Mouse (Mus musculus) midbrain, embryonic 13.5 days (tissue): ENCODE results near the gene Daam1. TPM values are rescaled to one million over a fixed set of nuclear protein-coding genes. Genes with fewer than 3 reads are reported as not detected.

Experiments
- ATAC-seq: fragments of 200-750 bp; cut with Nextera tagmentation; 2 replicates; pipeline ENCODE4 v1.8.0; 2017; ENCODE audit warnings: mild to moderate bottlenecking, moderate TSS enrichment, moderate library complexity
- H3K27ac ChIP-seq: fragments of 300-500 bp; sonication (generic); 2 replicates; pipeline ENCODE4 v1.5.1; 2015; ENCODE audit warnings: inconsistent platforms, mild to moderate bottlenecking, moderate library complexity
- H3K27me3 ChIP-seq: fragments of 300-500 bp; sonication (generic); 2 replicates; pipeline ENCODE4 v1.6.1; 2015; ENCODE audit warnings: mild to moderate bottlenecking, inconsistent platforms
- H3K36me3 ChIP-seq: fragments of 300-500 bp; sonication (generic); 2 replicates; pipeline ENCODE4 v1.6.1; 2015; ENCODE audit warnings: mild to moderate bottlenecking, inconsistent platforms
- H3K4me1 ChIP-seq: fragments of 300-500 bp; sonication (generic); replicated peaks from 2 replicates; pipeline ENCODE4 v1.6.1; 2015; ENCODE audit warnings: inconsistent platforms
- H3K4me2 ChIP-seq: fragments of 300-500 bp; sonication (generic); replicated peaks from 2 replicates; pipeline ENCODE4 v1.6.1; 2015; ENCODE audit warnings: moderate library complexity, mild to moderate bottlenecking, inconsistent platforms
- H3K4me3 ChIP-seq: fragments of 300-500 bp; sonication (generic); replicated peaks from 2 replicates; pipeline ENCODE4 v1.5.1; 2015; ENCODE audit warnings: mild to moderate bottlenecking, inconsistent platforms
- H3K9ac ChIP-seq: fragments of 300-500 bp; sonication (generic); replicated peaks from 2 replicates; pipeline ENCODE4 v1.6.1; 2015; ENCODE audit warnings: mild to moderate bottlenecking, inconsistent platforms
- H3K9me3 ChIP-seq: fragments of 300-500 bp; sonication (generic); 2 replicates; pipeline ENCODE4 v1.6.1; 2016; ENCODE audit warnings: mild to moderate bottlenecking, inconsistent platforms
- WGBS: fragments of 180-500 bp; shearing (Covaris S2); methylation state at CpG from one replicate; pipeline ENCODE4 v1.1.7; 2015; 5-methylcytosine and 5-hydroxymethylcytosine counted together
- polyA plus RNA-seq: library from polyadenylated mRNA; unstranded; fragments of >200 nt; fragmentation: Nextera tagmentation; extraction: Ambion mirVana; gene quantifications from 2 replicates; pipeline ENCODE4 v1.2.1, GENCODE M21; 2015

Gene Daam1
- polyA plus RNA-seq, 1 experiment from 2014 or later = 24.4 TPM

DNA sequence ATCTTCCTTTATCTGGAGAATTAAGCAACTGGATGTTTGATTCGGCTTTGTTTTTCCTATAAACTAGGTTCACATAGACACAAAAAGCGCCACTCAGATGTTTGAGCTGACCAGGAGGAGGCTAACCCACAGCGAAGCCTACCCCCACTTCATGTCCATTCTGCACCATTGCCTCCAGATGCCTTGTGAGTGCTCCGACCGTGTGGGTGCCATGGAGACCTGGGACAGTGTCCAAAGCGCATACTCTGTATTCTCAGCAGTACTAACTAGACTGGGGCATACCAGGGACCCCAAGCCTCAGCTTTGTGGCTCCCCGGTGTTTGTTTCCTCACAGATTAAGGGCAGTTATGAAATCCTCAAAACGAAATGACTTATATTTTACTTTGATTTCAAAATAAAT, 115.6 kb downstream of the Daam1 start:
- no peaks in the 10 kb centered on the region for H3K27me3 ChIP-seq
- WGBS = 74% methylated on average over 8 of the region's 8 CpGs
- no peaks in the 10 kb centered on the region for H3K4me1 ChIP-seq
- no peak overlapping the region for H3K4me3 ChIP-seq
- H3K4me2 ChIP-seq = no peak overlapping the region
- ATAC-seq = peak; percentile 83
- no peak overlapping the region for H3K9ac ChIP-seq
- H3K27ac ChIP-seq = no peak overlapping the region
- no peaks in the 10 kb centered on the region for H3K9me3 ChIP-seq
- H3K36me3 ChIP-seq = peaks cover 85% of the 10 kb centered on the region

DNA sequence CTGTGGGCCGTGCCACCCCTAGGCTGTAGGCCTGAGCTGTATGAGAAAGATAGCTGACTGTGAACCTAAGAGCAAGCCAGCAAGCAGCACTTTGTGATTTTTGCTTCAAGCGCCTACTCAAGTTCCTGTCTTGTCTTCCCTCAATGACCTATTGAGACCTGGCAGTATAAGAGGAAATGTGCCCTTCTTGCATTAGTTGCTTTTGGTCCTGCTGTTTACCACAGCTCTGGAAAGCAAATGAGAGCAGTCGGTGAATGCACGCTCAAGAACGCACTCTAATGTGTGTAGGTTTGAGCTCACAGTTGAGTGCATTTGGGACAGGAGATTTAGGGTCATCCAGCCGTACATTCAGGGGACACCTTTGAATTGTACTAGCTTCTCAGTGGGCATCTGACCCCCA, 118.1 kb downstream of the Daam1 start:
- WGBS = 97% methylated on average over 6 of the region's 6 CpGs
- peaks cover 94% of the 10 kb centered on the region for H3K36me3 ChIP-seq
- ATAC-seq = no peak

DNA sequence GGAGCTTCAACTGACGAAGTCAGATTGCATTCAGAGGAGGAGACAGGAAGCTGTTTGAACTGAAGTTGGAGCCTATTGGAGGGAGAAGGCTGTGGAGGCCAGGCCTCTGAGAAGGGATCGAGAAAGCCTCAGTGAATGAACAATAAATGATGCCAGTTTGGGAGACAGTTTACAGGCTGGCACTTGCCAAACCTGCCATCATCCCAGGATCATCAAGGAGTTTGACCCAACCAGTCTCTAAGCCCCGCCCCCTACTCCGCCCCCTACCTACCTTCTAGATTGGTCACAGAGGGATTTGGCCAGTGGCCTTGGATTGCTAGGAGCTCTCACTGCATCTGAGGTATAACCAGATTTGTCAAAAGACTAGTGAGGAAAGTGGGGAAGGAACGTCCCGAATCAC, 118.7 kb downstream of the Daam1 start:
- Histone ChIP-seq H3K4me3 (no peak overlapping the region), H3K36me3 (peaks cover 89% of the 10 kb centered on the region), H3K27me3 (no peaks in the 10 kb centered on the region), H3K9ac (no peak overlapping the region), H3K27ac (no peak overlapping the region), H3K4me2 (no peak overlapping the region), H3K4me1 (0 out of 2 replicates have a peak, but pooled peaks cover 8% of the 10 kb centered on the region), H3K9me3 (no peaks in the 10 kb centered on the region)
- no peak for ATAC-seq
- 93% methylated on average over 6 of the region's 6 CpGs for WGBS

More for the DNA sequence above, 118.1 kb downstream of the Daam1 start:
- no peaks in the 10 kb centered on the region for H3K9me3 ChIP-seq
- no peaks in the 10 kb centered on the region for H3K27me3 ChIP-seq
- 0 out of 2 replicates have a peak, but pooled peaks cover 3% of the 10 kb centered on the region for H3K4me1 ChIP-seq
- no peak overlapping the region for H3K9ac ChIP-seq
- no peak overlapping the region for H3K4me2 ChIP-seq
- H3K4me3 ChIP-seq = no peak overlapping the region
- no peak overlapping the region for H3K27ac ChIP-seq

DNA sequence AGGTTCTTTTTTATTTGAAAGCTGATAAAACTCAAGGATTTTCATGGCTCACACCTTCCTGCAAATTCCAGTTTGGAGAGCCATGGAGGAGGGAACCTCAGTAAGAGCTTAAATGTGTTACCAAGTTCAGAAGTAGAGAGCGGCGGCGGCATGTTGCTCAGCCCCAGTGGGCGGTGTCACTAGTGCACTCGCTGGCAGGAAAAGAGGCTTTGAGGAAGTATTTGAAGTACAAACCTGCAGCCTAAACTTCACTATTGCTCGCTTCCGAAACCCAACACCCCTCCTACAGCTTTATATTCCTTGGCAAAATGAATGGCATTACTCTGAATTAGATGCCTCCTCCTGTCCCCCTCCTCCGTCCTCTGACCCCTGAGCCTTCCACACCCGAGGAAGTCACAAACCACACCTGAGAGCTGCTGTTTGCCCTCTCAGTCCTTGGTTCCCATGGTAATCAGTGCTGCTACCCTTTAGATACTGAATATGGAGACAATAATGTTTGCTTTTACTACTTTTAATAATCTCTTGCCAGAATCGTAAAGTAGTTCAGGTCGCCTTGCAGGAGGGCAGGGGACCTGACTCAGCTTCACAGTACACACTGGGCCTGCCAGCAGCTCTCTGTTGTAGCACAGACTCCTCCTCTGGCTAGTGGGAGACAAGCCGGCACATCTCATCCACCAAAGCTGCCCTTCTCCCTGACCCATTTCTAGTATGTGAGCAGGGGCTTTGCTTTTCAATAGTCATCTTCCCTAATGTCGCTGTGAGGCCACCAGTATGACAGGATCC, 119.4 kb downstream of the Daam1 start:
- Histone ChIP-seq H3K9me3 (no peaks in the 10 kb centered on the region), H3K36me3 (peaks cover 83% of the 10 kb centered on the region), H3K4me1 (peaks cover 8% of the 10 kb centered on the region; the same call in 1 of the 2 replicates), H3K27ac (no peak overlapping the region), H3K4me3 (no peak overlapping the region), H3K4me2 (no peak overlapping the region), H3K9ac (no peak overlapping the region), H3K27me3 (no peaks in the 10 kb centered on the region)
- 90% methylated on average over 13 of the region's 13 CpGs for WGBS
- no peak for ATAC-seq

DNA sequence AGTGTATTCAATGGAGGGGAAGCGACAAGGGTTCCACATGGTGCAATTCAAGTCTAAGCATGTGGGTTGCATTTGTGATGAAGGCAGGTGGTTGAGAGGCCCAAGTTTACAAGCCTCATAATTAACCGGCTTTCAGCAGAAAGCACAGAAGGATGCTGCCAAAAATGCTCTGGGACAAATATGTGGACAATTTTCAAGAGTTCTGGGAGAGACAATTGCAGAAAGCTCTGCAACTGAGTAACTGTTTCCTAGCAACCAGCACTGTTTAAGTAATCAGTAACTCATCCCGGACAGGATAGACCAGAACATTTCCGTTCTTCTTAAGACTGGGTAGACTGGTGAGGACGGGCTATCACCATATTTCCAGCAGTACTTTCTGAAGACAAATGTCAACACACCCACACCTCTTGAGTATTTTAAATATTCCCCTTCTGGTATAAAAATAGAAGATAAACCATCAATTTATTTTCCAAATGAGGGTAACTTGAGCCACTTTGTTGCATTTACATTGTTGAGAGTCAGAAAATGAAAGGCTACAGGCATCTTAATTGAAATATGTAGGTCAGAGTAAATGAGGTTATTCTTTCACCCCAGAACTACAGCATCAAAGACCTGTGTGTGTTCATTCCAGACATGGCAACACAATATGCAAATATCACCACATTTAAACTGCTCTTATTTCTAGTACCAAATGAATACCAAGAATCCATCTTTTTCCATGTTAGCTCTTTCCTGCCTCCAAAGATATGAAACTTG, 123.5 kb downstream of the Daam1 start:
- no peak for ATAC-seq

DNA sequence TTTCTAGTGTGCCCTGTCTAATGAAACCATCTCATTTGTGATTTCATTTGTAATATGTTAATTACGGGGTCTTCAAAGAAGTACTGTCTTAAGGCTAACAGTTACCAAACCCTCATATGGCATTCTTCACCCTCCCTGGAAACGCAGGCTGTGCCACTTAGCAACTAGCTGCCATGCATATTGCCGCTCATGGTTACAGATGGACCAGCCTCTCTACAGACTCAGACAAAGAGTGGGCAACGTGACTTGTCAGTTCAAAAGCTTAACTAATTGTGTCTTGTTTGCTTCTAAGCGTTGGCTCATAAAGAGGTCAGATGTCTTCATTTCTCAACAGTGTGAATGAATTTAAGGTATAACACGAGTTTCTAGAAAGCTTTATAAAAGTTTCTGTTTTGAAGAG, 126.1 kb downstream of the Daam1 start:
- Histone ChIP-seq H3K9me3 (no peaks in the 10 kb centered on the region), H3K4me2 (no peak overlapping the region), H3K27me3 (no peaks in the 10 kb centered on the region), H3K9ac (no peak overlapping the region), H3K27ac (peak overlapping the region; percentile 11; the same call in 1 of the 2 replicates), H3K4me3 (no peak overlapping the region), H3K4me1 (peaks cover 45% of the 10 kb centered on the region), H3K36me3 (peaks cover 43% of the 10 kb centered on the region)
- 36% methylated on average over 6 of the region's 6 CpGs for WGBS
- ATAC-seq = peak; percentile 73; the same call in 1 of the 2 replicates

More for the DNA sequence above, 123.5 kb downstream of the Daam1 start:
- Histone ChIP-seq H3K27ac (no peak overlapping the region), H3K27me3 (no peaks in the 10 kb centered on the region), H3K36me3 (peaks cover 47% of the 10 kb centered on the region), H3K9ac (no peak overlapping the region), H3K4me3 (no peak overlapping the region), H3K4me1 (peaks cover 41% of the 10 kb centered on the region), H3K9me3 (no peaks in the 10 kb centered on the region), H3K4me2 (no peak overlapping the region)
- WGBS = 60% methylated on average over 5 of the region's 5 CpGs

DNA sequence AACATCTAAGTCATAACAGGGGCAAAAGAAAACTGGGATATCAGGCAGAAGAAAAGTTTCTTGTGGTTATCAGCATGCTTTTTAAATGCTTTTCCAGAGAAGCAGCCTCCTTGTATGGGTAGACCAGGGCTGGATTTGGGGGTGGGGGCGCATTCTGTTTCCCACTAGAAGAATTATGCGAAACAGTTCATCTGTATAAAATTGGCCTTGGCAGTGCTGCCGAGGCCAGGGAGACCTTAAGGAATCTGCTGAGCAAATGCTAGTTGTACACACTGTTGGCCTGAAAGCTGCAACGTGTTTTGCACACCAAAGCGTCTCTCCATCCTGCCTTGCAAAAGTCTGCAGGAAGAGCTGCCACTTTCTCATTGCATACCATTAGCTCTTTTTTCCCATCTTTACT, 126.6 kb downstream of the Daam1 start:
- ATAC-seq = no peak

DNA sequence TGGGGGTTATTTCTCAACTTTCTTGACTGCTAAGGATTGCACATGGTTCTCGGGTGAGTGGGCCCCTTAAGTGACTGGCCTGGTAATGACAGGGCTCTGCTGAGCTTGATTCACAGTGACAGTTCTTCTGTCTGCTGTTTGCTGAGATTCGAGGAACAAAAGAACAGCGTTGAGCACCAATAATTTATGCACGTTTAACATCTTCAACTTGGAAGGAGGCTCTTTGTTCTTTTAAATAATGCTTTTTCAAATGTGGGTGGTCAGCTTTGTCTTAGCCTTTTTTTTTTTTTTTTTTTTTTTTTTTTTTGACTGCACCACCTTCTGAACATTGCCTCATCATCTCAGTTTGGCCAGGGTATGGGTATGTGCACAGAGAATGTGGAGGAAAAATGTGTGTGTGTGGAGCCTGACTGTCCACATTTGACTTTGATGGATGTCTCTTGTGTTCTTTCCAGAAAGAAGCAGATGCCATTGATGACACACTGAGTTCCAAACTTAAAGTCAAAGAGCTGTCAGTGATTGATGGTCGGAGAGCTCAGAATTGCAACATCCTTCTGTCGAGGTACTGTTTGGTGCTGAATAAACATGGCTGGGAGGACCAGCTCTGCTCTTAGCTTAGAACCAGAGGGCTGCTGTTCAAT, 128.6 kb downstream of the Daam1 start:
- no peak for ATAC-seq
- no peak overlapping the region for H3K27ac ChIP-seq
- 15% methylated on average over 6 of the region's 6 CpGs for WGBS

More for the DNA sequence above, 126.6 kb downstream of the Daam1 start:
- Histone ChIP-seq H3K9ac (no peak overlapping the region), H3K9me3 (no peaks in the 10 kb centered on the region), H3K4me2 (no peak overlapping the region), H3K27me3 (no peaks in the 10 kb centered on the region), H3K4me1 (peaks cover 45% of the 10 kb centered on the region), H3K27ac (no peak overlapping the region), H3K36me3 (peaks cover 43% of the 10 kb centered on the region), H3K4me3 (no peak overlapping the region)
- 58% methylated on average over 5 of the region's 5 CpGs for WGBS

DNA sequence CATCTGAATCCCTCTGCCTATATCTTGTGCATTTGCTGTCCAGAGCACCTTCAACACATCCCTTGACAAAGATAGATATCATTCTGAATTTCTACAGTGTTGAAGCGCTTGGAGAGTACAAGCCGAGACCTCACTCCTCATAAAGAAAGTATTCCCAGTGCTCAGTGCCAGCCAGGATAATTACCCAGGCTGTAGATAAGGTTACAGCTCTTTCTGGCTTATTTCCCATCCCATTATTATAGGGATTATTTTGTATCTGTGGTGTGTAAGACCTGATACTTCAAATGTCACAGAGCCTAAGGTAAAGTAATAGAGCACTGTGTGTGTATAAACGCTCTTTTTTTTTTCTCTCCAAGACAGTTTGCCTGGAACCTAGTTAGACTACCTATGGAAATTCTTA, 130.8 kb downstream of the Daam1 start:
- Histone ChIP-seq H3K4me3 (no peak overlapping the region), H3K36me3 (peaks cover 32% of the 10 kb centered on the region), H3K27me3 (no peaks in the 10 kb centered on the region), H3K27ac (no peak overlapping the region), H3K4me1 (peaks cover 28% of the 10 kb centered on the region), H3K9me3 (no peaks in the 10 kb centered on the region), H3K4me2 (no peak overlapping the region), H3K9ac (no peak overlapping the region)
- ATAC-seq = no peak
- 95% methylated on average over 3 of the region's 3 CpGs for WGBS

More for the DNA sequence above, 128.6 kb downstream of the Daam1 start:
- Histone ChIP-seq H3K4me2 (no peak overlapping the region), H3K9ac (no peak overlapping the region), H3K4me1 (peaks cover 38% of the 10 kb centered on the region), H3K9me3 (no peaks in the 10 kb centered on the region), H3K27me3 (no peaks in the 10 kb centered on the region), H3K36me3 (peaks cover 32% of the 10 kb centered on the region), H3K4me3 (no peak overlapping the region)

DNA sequence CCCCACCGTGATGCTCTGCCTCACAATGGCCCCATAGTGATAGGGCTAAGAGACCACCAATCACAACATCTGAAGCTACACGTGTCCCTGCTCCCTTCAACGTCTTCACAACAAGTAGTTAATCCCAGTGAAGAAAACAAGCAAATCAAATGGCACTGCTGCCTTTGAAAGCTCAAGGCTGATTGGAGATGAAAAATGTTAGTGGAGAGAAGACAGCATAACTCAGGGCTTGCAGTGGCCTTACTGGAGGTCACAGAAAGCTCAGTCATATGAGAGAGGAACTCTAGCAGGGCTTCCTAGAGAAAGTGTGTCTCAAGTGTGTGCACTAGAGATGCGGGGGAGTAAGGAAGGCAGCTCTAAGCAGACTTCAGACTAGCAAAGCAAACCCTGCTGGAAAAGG, 131.7 kb downstream of the Daam1 start:
- Histone ChIP-seq H3K4me2 (no peak overlapping the region), H3K9me3 (no peaks in the 10 kb centered on the region), H3K9ac (no peak overlapping the region), H3K27me3 (no peaks in the 10 kb centered on the region), H3K36me3 (peaks cover 33% of the 10 kb centered on the region), H3K4me1 (peaks cover 18% of the 10 kb centered on the region), H3K27ac (no peak overlapping the region), H3K4me3 (no peak overlapping the region)
- ATAC-seq = no peak
- 68% methylated on average over 4 of the region's 4 CpGs for WGBS

DNA sequence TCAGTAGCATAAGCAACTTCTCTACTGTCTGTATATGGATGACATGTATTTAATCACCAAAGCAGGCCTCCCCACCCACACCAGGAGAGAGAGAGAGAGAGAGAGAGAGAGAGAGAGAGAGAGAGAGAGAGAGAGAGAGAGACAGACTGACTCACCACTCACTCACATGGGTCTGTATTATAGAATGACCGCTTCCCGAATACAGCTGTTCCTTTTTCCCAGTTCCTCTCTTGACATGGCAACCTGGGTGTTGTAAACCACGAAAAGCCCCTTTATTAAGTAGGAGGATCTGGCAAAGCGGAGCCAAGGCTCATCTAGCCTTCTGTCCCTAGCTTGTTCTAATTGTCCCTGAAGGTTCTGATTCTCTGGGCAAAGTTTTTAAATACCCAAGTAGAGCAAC, 137.7 kb downstream of the Daam1 start:
- Histone ChIP-seq H3K4me1 (0 out of 2 replicates have a peak, but pooled peaks cover 10% of the 10 kb centered on the region), H3K9me3 (no peaks in the 10 kb centered on the region), H3K4me2 (no peak overlapping the region), H3K36me3 (peaks cover 38% of the 10 kb centered on the region), H3K27ac (no peak overlapping the region), H3K9ac (no peak overlapping the region), H3K4me3 (no peak overlapping the region), H3K27me3 (no peaks in the 10 kb centered on the region)
- WGBS = 83% methylated on average over 4 of the region's 4 CpGs
- no peak for ATAC-seq

DNA sequence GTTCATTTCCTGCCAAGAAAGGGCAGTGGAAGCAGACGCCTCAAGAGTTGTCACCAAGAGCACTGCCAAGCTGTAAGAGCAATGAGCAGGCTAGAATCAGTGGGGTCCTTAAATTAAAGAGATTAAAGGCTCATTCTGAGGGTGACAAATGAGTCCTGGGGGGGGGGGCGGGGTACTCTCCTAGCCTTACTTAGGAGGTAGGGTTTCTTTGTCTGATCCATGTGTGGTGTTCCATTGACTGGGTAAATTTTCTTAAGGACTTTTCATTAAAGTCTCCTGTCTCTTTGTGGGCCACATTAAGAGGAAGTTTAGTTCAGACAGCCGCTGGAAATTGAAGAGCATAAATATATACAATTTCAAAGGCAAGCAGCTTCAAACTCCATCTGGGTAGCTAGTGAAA, 138.1 kb downstream of the Daam1 start:
- H3K36me3 ChIP-seq = peaks cover 42% of the 10 kb centered on the region
- no peak overlapping the region for H3K4me3 ChIP-seq
- H3K9ac ChIP-seq = no peak overlapping the region
- no peaks in the 10 kb centered on the region for H3K27me3 ChIP-seq
- no peak for ATAC-seq
- 26% methylated on average over 3 of the region's 3 CpGs for WGBS
- 0 out of 2 replicates have a peak, but pooled peaks cover 10% of the 10 kb centered on the region for H3K4me1 ChIP-seq
- no peak overlapping the region for H3K4me2 ChIP-seq
- no peaks in the 10 kb centered on the region for H3K9me3 ChIP-seq
- no peak overlapping the region for H3K27ac ChIP-seq
